Mouse (Mus musculus): ENCODE measurements around the gene Sbpl.

DNA sequence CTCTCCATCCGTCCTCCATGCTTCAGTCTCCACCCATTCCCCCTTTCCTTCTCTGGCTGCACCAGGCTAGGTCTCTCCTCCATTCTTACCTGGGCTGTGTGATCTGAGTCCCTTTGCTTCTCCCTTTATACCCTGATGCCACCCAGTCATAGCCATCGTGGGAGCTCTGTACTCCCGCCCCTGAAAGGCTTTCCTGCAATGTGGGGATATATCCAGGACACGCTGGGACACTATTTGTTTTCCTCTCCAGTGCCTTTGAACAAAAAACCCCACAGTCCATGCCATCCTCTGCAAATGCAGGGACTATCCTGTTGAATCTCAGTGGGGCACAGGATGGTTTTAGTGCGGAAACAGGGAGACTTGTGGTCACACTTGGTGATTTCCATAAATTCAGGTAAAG is at the start of gene Sbpl:
- TF ChIP-seq POLR2A (IDR thresholded peaks at IDR 0.05; ENCODE audit: insufficient read depth, low read depth, low read length) (no peak), CTCF (IDR thresholded peaks at IDR 0.05; ENCODE audit: insufficient read depth, low read depth, low read length) (no peak)
